Mouse (Mus musculus) layer of hippocampus, adult 2 months (tissue): ENCODE measurements at regions not wholly inside any gene's neighbourhood (a gene's known extent, or its start where the extent isn't known, plus 50 kb on each side); places are given as distances from the start of the nearest gene placed in this dataset.
"Not testable (repeated sequence)": the region's sequence is repeated elsewhere in the genome, so short reads cannot be mapped to it uniquely, and the experiment has no call there.

Experiments used
- DNase-seq, 2 experiments: peaks; one replicate each; pipeline ENCODE4 v3.0.0; 2022; ENCODE audit warnings: low spot score in 2 of 2
- H3K27ac ChIP-seq: fragments of 200-600 bp; 2 replicates; pipeline ENCODE4 v1.8.1; 2022
- H3K4me3 ChIP-seq: fragments of 200-600 bp; 2 replicates; pipeline ENCODE4 v1.8.1; 2022; ENCODE audit warnings: mild to moderate bottlenecking
- CTCF ChIP-seq: fragments of 200-600 bp; conservative IDR thresholded peaks from 2 replicates; pipeline ENCODE4 v1.8.1; 2022; ENCODE audit warnings: antibody characterized with exemption, mild to moderate bottlenecking, moderate library complexity

- no peak overlapping the region for H3K4me3 ChIP-seq
- TF ChIP-seq CTCF: no peak
- no peak for DNase-seq
These were observed 210.5 kb upstream of the Fbxl4 start for GRCm38 (mm10) chr4:22146648-22147409.

DNA sequence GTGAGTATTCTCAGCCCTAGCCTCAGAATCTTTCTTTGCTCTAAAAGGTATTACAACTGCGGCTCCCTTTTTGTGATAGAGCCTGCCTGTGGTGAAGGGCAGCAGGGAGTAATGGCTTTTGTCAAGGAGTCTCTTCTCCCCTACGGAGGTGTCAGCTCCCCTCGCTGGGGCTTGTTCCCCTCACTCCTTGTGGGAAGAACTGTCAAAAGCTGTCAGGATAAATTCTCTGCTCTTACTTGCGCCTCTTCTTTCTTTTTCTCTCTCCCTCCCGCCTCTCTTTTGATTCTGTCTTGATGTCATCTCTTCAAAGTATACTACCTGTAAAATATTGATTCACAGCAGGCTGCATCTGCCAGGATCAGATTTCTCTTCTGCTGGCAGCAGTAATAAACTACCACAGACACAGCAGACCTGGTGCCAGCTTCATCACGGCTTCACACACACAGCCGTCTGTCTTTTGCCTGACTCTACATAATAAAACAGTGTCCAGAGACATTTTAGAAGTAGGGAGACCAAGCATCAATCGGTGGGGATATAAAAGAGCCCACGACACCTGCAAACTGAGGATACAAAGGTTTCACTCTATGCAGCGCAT, 205.3 kb upstream of the Fbxl4 start:
- Histone ChIP-seq H3K27ac (no peak overlapping the region), H3K4me3 (no peak overlapping the region)
- no peak for TF ChIP-seq CTCF
- no peak for DNase-seq

More at GRCm38 (mm10) chr4:22146648-22147409, 210.5 kb upstream of the Fbxl4 start:
- H3K27ac ChIP-seq: no peak overlapping the region

- Histone ChIP-seq H3K4me3 (no peak overlapping the region), H3K27ac (no peak overlapping the region)
- no peak for DNase-seq
- TF ChIP-seq CTCF: no peak
These were observed 204.3 kb upstream of the Fbxl4 start for GRCm38 (mm10) chr4:22152971-22153544.

- Histone ChIP-seq H3K4me3 (no peak overlapping the region), H3K27ac (no peak overlapping the region)
- no peak for DNase-seq
- TF ChIP-seq CTCF: no peak
These were observed 203.7 kb upstream of the Fbxl4 start for GRCm38 (mm10) chr4:22153620-22154019.

DNA sequence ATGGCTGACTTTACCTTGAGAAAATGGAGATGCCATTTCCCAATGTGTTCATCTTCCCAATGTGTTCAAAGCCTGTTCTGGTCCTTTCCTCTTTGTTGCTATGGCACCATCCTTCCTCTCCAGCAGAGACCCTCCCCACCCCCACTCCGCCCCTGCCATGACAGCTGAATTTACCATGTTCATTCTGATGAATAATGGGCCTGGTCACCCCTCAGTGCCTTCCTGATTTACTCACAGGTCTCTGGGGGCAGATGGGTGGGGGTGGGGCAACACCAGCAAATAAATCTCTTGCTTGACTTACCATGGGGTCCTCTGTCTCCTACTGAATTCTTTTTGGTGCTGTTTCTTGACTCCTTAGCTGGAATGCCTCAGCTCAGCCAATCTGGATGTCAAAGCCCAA, 170.9 kb upstream of the Fbxl4 start:
- no peak for TF ChIP-seq CTCF
- no peak for DNase-seq
- H3K4me3 ChIP-seq: no peak overlapping the region
- H3K27ac ChIP-seq: no peak overlapping the region

GRCm38 (mm10) chr4:22188141-22189006, 169.0 kb upstream of the Fbxl4 start:
- no peak for TF ChIP-seq CTCF
- Histone ChIP-seq H3K27ac (peak overlapping the region; percentile 18; the same call in 1 of the 2 replicates), H3K4me3 (peak overlapping the region; percentile 28)
- peak; percentile 45 to 54 for DNase-seq

- Histone ChIP-seq H3K27ac (no peak overlapping the region), H3K4me3 (no peak overlapping the region)
- no peak for TF ChIP-seq CTCF
- DNase-seq: no peak
These were observed 160.8 kb upstream of the Fbxl4 start for GRCm38 (mm10) chr4:22196501-22196900.

- TF ChIP-seq CTCF: no peak
- H3K27ac ChIP-seq: no peak overlapping the region
- no peak overlapping the region for H3K4me3 ChIP-seq
- DNase-seq: no peak
These were observed 148.8 kb upstream of the Fbxl4 start for GRCm38 (mm10) chr4:22208531-22208930.

GRCm38 (mm10) chr4:22237640-22238039, 119.7 kb upstream of the Fbxl4 start:
- no peak for TF ChIP-seq CTCF
- Histone ChIP-seq H3K27ac (no peak overlapping the region), H3K4me3 (no peak overlapping the region)
- no peak for DNase-seq

DNA sequence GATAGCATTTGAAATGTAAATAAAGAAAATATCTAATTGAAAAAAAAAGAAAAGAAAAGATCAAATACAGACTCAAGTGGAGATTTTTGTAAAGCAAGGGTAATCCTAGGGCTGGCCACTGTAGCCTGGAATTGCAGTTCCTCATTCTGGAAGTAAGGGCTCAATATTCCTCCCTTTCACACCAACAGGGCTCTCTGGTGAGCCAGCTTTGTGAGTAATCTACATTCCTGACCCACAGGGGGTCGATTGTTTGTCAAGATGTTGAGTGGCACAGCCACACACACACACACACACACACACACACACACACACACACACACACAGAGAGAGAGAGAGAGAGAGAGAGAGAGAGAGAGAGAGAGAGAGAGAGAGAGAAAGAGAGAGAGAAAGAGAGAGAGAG, 107.1 kb upstream of the Fbxl4 start:
- not testable (repeated sequence) for H3K27ac ChIP-seq, H3K4me3 ChIP-seq, DNase-seq

DNA sequence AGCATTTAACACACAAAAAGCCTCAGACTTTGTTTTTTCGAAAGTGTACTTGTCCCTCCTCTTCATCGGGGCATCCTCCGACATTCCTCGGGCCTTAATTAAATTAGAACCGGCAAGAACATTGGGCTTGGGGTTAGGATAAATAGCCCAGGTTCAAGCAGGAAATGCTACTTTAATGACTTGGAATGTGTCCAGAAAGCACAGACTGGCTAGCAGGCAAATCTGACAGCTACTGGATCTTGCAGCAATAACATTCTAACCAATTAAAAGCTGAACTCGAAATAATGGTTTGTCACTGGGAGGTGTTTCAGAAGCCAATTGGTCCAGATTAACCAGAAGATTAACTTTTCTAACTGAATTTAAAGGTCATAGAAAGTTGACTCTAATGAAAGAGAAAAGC, 93.4 kb upstream of the Fbxl4 start:
- no peak for TF ChIP-seq CTCF
- H3K4me3 ChIP-seq: no peak overlapping the region
- no peak overlapping the region for H3K27ac ChIP-seq
- no peak for DNase-seq

- TF ChIP-seq CTCF: no peak
- DNase-seq: no peak
- no peak overlapping the region for H3K27ac ChIP-seq
- no peak overlapping the region for H3K4me3 ChIP-seq
These were observed 88.3 kb upstream of the Fbxl4 start for GRCm38 (mm10) chr4:22269064-22269463.

DNA sequence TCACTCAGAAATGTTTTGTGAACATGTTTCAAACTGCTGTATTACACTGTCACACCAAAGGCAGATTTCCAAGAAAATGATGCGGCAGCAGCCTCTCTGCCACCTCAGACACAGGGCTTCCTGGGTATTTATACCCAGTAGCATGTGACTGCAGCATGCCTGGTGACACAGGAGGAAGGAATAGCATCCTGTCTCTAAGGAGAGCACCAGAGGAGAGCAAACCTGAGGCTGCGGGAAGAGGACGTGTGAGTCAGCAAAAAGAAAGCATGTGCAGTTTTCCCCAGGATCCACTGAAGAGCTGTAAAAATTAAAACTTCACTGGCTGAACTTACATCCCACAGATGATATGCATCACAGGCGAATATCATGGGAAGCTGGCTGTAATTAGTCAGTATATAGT, 83.2 kb upstream of the Fbxl4 start:
- Histone ChIP-seq H3K27ac (no peak overlapping the region), H3K4me3 (no peak overlapping the region)
- TF ChIP-seq CTCF: no peak
- DNase-seq: no peak
